Mouse (Mus musculus) C2C12 (cell line): Measurements from ENCODE around the gene Rgs6. TPM values are rescaled to one million over a fixed set of nuclear protein-coding genes. Genes with fewer than 3 reads are reported as not detected.

Experiments used
- H3K27me3 ChIP-seq: one replicate; pipeline ENCODE4 v1.6.1; 2011; ENCODE audit not compliant: control insufficient read depth, insufficient read depth, insufficient read length
- H3K36me3 ChIP-seq: one replicate; pipeline ENCODE4 v1.6.1; 2011; ENCODE audit not compliant: control insufficient read depth, insufficient read depth
- H3K4me3 ChIP-seq: one replicate; pipeline ENCODE4 v1.5.1; 2011; ENCODE audit warnings: mild to moderate bottlenecking, control low read depth; ENCODE audit not compliant: poor library complexity, insufficient read depth, severe bottlenecking
- H3K79me2 ChIP-seq: one replicate; pipeline ENCODE4 v1.6.1; 2011; ENCODE audit not compliant: control insufficient read depth, insufficient read depth
- H3K79me3 ChIP-seq: one replicate; pipeline ENCODE4 v1.6.1; 2011; ENCODE audit warnings: low read depth, control low read depth
- H3ac ChIP-seq: one replicate; pipeline ENCODE3; 2011; ENCODE audit warnings: low read depth; ENCODE audit not compliant: control insufficient read depth, insufficient read length
- CEBPB ChIP-seq: IDR thresholded peaks from one replicate; pipeline ENCODE4 v1.6.1; 2011; ENCODE audit warnings: low read depth, mild to moderate bottlenecking, control low read depth, moderate library complexity
- CTCF ChIP-seq: IDR thresholded peaks from one replicate; pipeline ENCODE4 v1.5.1; 2011; ENCODE audit not compliant: control insufficient read depth, insufficient read depth, insufficient read length
- FOSL1 ChIP-seq: IDR thresholded peaks from one replicate; pipeline ENCODE4 v1.8.0; 2011; ENCODE audit warnings: mild to moderate bottlenecking, low read length; ENCODE audit not compliant: poor library complexity, insufficient read depth, severe bottlenecking
- MAX ChIP-seq: IDR thresholded peaks from one replicate; pipeline ENCODE4 v1.6.1; 2011; ENCODE audit warnings: mild to moderate bottlenecking, control low read depth
- MYOD1 ChIP-seq: IDR thresholded peaks from one replicate; pipeline ENCODE4 v1.6.1; 2011; ENCODE audit warnings: low read depth; ENCODE audit not compliant: control insufficient read depth, insufficient read length
- MYOG ChIP-seq: IDR thresholded peaks from one replicate; pipeline ENCODE4 v1.6.1; 2011; ENCODE audit not compliant: control insufficient read depth, insufficient read length; ENCODE audit errors: extremely low read depth
- USF1 ChIP-seq: IDR thresholded peaks from one replicate; pipeline ENCODE4 v1.6.1; 2011; ENCODE audit warnings: low read depth, mild to moderate bottlenecking, control low read depth, moderate library complexity
- polyA plus RNA-seq: library from polyadenylated mRNA; unstranded; fragments of >200 nt; fragmentation: generic; extraction: Trizol; gene quantifications from one replicate; pipeline ENCODE4 v1.2.1, GENCODE M21; 2012; ENCODE audit warnings: missing spikeins

Gene Rgs6
- polyA plus RNA-seq, 1 experiment = not detected

DNA sequence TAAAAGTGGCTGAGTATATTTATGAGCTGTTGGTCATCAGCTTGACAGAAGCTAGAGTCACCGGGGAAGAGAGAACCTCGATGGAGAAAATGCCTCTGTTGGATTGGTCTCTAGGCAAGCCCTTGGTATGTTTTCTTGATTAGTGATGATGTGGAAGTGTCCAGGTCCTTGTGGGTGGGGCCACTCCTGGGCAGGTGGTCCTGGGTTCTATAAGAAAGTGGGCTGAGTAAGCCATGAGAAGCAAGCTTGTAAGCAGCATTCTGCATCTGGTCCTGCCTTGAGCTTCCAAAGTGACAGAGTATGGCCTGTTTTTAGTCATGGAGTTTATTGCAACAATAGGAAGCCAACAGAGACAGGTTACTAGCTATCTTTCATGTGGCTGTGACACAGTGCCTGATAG lies 10.9 kb downstream of the Rgs6 start:
- H3ac ChIP-seq = no peak overlapping the region
- no peaks in the 10 kb centered on the region for H3K27me3 ChIP-seq
- H3K79me2 ChIP-seq = no peaks in the 10 kb centered on the region
- H3K79me3 ChIP-seq = no peaks in the 10 kb centered on the region
- no peaks in the 10 kb centered on the region for H3K36me3 ChIP-seq
- TF ChIP-seq CTCF (no peak), FOSL1 (no peak), CEBPB (no peak), USF1 (no peak), MYOD1 (no peak), MYOG (no peak), MAX (no peak)
- H3K4me3 ChIP-seq = no peak overlapping the region

DNA sequence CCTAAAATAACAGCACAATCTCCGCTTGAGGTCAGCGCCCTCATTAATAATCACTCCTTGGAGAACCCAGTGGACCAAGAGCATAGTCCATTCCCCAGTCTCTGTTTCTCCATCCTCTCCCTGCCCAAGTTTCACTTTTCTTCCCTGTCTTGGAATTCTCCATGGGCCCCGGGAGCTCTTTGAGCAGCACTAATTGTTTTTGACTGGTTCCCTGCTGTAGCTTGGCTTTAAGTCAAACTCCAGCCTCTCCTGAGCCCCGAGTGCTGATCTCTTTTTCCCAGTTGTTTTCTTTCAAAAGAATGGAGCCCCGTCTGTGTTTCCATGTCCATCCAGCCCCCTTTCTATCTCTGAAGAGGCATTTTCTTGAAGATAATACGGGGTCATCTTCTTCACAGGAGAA lies 12.3 kb downstream of the Rgs6 start:
- no peaks in the 10 kb centered on the region for H3K36me3 ChIP-seq
- no peaks in the 10 kb centered on the region for H3K27me3 ChIP-seq
- H3ac ChIP-seq = no peak overlapping the region
- H3K4me3 ChIP-seq = no peak overlapping the region
- TF ChIP-seq CEBPB (no peak), FOSL1 (no peak), CTCF (no peak), USF1 (no peak), MYOD1 (no peak), MYOG (no peak), MAX (no peak)
- H3K79me3 ChIP-seq = no peaks in the 10 kb centered on the region
- H3K79me2 ChIP-seq = no peaks in the 10 kb centered on the region

DNA sequence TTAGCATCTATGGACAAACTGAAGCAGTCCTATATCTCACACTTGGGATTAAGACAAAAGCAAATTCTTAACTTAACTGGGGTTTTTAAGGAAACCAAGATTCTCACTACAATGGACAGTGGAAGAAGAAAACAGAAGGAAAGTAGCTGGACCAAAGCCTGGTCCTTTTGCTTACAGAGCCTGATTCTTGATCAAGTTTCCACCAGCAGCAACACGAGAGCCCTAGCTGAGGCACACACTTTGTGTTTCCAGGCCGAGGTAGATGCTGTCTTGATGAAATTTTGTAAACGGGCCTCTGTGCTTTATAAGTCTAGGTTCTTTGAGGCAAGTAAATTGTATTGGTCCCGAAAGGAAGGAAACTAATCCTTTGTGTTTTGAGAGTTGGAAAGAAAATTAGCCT lies 14.7 kb downstream of the Rgs6 start:
- no peak overlapping the region for H3ac ChIP-seq
- H3K4me3 ChIP-seq = no peak overlapping the region
- H3K27me3 ChIP-seq = no peaks in the 10 kb centered on the region
- no peaks in the 10 kb centered on the region for H3K79me3 ChIP-seq
- no peaks in the 10 kb centered on the region for H3K36me3 ChIP-seq
- TF ChIP-seq FOSL1 = no peak
- TF ChIP-seq MYOD1 = no peak
- TF ChIP-seq CTCF = no peak
- no peak for TF ChIP-seq USF1
- no peak for TF ChIP-seq CEBPB
- no peak for TF ChIP-seq MYOG
- no peak for TF ChIP-seq MAX
- H3K79me2 ChIP-seq = no peaks in the 10 kb centered on the region

DNA sequence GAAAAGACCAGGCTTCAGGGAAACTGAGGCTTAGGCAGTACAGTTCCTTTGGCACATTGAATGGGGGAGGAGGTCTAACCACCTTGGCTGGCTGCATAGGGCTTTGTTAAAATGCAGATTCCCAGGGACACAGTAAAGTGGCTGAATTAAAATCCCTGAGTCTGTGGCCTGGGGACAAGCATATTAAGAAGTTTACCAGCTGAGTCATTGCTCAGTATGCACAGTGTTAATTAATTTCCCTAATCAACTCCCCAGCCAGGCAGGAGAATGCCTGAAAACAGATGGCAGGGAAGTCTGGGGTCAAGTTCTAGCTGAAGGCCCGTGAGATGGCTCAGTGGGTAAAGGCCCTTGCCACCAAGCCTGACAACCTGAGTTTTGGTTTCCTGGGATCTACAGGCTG lies 15.2 kb downstream of the Rgs6 start:
- H3K79me2 ChIP-seq = no peaks in the 10 kb centered on the region
- H3K4me3 ChIP-seq = no peak overlapping the region
- H3K36me3 ChIP-seq = no peaks in the 10 kb centered on the region
- TF ChIP-seq CEBPB (no peak), MAX (no peak), FOSL1 (no peak), MYOD1 (no peak), CTCF (no peak), USF1 (no peak)
- H3K27me3 ChIP-seq = no peaks in the 10 kb centered on the region
- no peak overlapping the region for H3ac ChIP-seq
- no peaks in the 10 kb centered on the region for H3K79me3 ChIP-seq

DNA sequence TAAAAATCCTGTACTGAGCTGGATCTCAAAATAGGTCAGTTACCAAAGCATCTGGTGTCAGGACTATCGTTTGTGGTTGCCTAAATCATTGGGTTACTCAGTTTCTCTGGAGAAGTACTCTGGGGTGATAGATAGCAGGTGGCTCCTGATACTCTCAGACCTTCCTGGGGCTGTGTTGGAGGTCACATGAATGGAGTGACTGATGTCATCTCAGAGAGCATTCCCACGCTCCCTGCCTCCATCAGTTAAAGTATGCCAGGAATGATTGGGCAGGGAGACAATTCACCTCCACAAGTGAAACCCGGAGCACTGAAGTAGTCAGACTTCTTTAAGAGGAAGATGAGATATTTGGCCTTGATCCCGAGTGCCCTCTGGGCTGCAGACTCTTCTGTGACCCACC lies 15.9 kb downstream of the Rgs6 start:
- no peaks in the 10 kb centered on the region for H3K79me3 ChIP-seq
- no peaks in the 10 kb centered on the region for H3K27me3 ChIP-seq
- TF ChIP-seq CTCF (no peak), MYOD1 (no peak), MAX (no peak), MYOG (no peak), USF1 (no peak), CEBPB (no peak), FOSL1 (no peak)
- no peaks in the 10 kb centered on the region for H3K79me2 ChIP-seq
- H3K4me3 ChIP-seq = no peak overlapping the region
- H3ac ChIP-seq = no peak overlapping the region
- H3K36me3 ChIP-seq = no peaks in the 10 kb centered on the region
